Mouse (Mus musculus) myocyte (in vitro differentiated cells): ENCODE data around the gene Mcm10. TPM values are rescaled to one million over a fixed set of nuclear protein-coding genes. Genes with fewer than 3 reads are reported as not detected.

Experiments
- H3K27me3 ChIP-seq: one replicate; pipeline ENCODE4 v1.6.1; 2011; ENCODE audit not compliant: control insufficient read depth, insufficient read depth, insufficient read length
- H3K36me3 ChIP-seq: one replicate; pipeline ENCODE4 v1.6.1; 2011; ENCODE audit not compliant: control insufficient read depth, insufficient read depth
- H3K4me2 ChIP-seq: one replicate; pipeline ENCODE4 v1.6.1; 2011; ENCODE audit warnings: low read depth, control low read depth
- H3K4me3 ChIP-seq: one replicate; pipeline ENCODE4 v1.5.1; 2011; ENCODE audit warnings: mild to moderate bottlenecking, control low read depth, moderate library complexity
- H3K79me2 ChIP-seq: one replicate; pipeline ENCODE4 v1.6.1; 2011; ENCODE audit not compliant: control insufficient read depth, insufficient read depth
- H3ac ChIP-seq: one replicate; pipeline ENCODE4 v1.6.1; 2011; ENCODE audit not compliant: control insufficient read depth, insufficient read length
- CEBPB ChIP-seq: IDR thresholded peaks from 2 replicates; pipeline ENCODE4 v1.6.1; 2011; ENCODE audit warnings: mild to moderate bottlenecking, moderate library complexity; ENCODE audit not compliant: poor library complexity, insufficient read depth, severe bottlenecking
- E2F4 ChIP-seq: IDR thresholded peaks from one replicate; pipeline ENCODE4 v1.6.1; 2011; ENCODE audit warnings: mild to moderate bottlenecking, control low read depth, moderate library complexity; ENCODE audit not compliant: insufficient read depth
- MAX ChIP-seq: IDR thresholded peaks from one replicate; pipeline ENCODE4 v1.6.1; 2011; ENCODE audit warnings: low read depth, mild to moderate bottlenecking, control low read depth
- MYOD1 ChIP-seq, 3 experiments: IDR thresholded peaks; one replicate each; pipeline ENCODE4 v1.6.1; 2011; ENCODE audit warnings: control low read depth in 2 of 3, low read depth in 2 of 3, mild to moderate bottlenecking in 2 of 3, moderate library complexity in 1 of 3; ENCODE audit not compliant: insufficient read length in 2 of 3, control insufficient read depth in 1 of 3
- MYOG ChIP-seq, 3 experiments: IDR thresholded peaks; one replicate each; pipeline ENCODE4 v1.6.1; 2011; ENCODE audit warnings: control low read depth in 2 of 3, low read depth in 2 of 3, mild to moderate bottlenecking in 2 of 3; ENCODE audit not compliant: insufficient read length in 2 of 3, control insufficient read depth in 1 of 3, insufficient read depth in 1 of 3
- POLR2A ChIP-seq: IDR thresholded peaks from one replicate; pipeline ENCODE4 v1.6.1; 2011; ENCODE audit warnings: low read depth, mild to moderate bottlenecking, control low read depth, moderate library complexity; ENCODE audit not compliant: insufficient read length
- POLR2AphosphoS2 ChIP-seq: IDR thresholded peaks from one replicate; pipeline ENCODE4 v1.6.1; 2011; ENCODE audit warnings: low read depth, control low read depth; ENCODE audit not compliant: insufficient read length
- REST ChIP-seq: IDR thresholded peaks from one replicate; pipeline ENCODE4 v1.6.1; 2011; ENCODE audit warnings: mild to moderate bottlenecking, control low read depth, moderate library complexity; ENCODE audit not compliant: insufficient read depth, insufficient read length
- SRF ChIP-seq: IDR thresholded peaks from one replicate; pipeline ENCODE4 v1.6.1; 2011; ENCODE audit warnings: low read depth; ENCODE audit not compliant: control insufficient read depth, insufficient read length
- TCF12 ChIP-seq: IDR thresholded peaks from one replicate; pipeline ENCODE4 v1.6.1; 2011; ENCODE audit warnings: mild to moderate bottlenecking, control low read depth; ENCODE audit not compliant: poor library complexity, insufficient read depth, severe bottlenecking
- TCF3 ChIP-seq: IDR thresholded peaks from one replicate; pipeline ENCODE4 v1.6.1; 2011; ENCODE audit warnings: low read depth, control low read depth; ENCODE audit not compliant: insufficient read length
- USF1 ChIP-seq: IDR thresholded peaks from one replicate; pipeline ENCODE4 v1.6.1; 2011; ENCODE audit warnings: low read depth, mild to moderate bottlenecking, control low read depth, moderate library complexity
- polyA plus RNA-seq: library from polyadenylated mRNA; unstranded; fragments of >200 nt; fragmentation: generic; extraction: Trizol; gene quantifications from one replicate; pipeline ENCODE4 v1.2.1, GENCODE M21; 2012; ENCODE audit warnings: missing spikeins

Mcm10 gene
- polyA plus RNA-seq, 1 experiment, result 4.2 TPM

DNA sequence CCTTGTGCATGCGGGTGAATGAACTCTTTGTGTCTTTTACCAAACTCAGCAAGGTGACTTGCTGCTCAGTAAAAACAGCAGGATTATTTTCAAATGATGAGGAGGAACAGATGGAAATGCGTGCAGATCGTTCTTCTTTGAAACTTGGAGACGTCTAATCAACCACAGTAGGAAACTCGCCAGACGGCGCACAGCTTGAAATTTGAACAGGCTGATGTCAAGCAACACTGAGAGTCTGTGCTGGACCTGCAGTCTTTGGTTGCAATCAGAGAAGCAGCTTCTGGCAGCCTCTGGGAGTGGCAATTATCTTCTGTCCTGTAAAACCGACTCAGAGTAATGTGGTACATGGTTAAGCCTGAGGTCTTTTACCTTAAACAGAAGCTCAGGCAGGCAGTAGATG is 34.5 kb downstream of the Mcm10 start:
- Histone ChIP-seq H3K36me3 (no peaks in the 10 kb centered on the region), H3ac (no peak overlapping the region), H3K4me3 (no peak overlapping the region), H3K4me2 (no peak overlapping the region), H3K79me2 (no peaks in the 10 kb centered on the region), H3K27me3 (no peaks in the 10 kb centered on the region)
- TF ChIP-seq MAX (no peak), TCF12 (no peak), TCF3 (no peak), MYOG (IDR thresholded peaks at IDR 0.05; ENCODE audit: control insufficient read depth in 1 of 3, insufficient read depth in 1 of 3, insufficient read length in 2 of 3, low read depth in 2 of 3) (no peak), SRF (no peak), REST (no peak), E2F4 (no peak), CEBPB (no peak), USF1 (no peak), MYOD1 (IDR thresholded peaks at IDR 0.05; ENCODE audit: control insufficient read depth in 1 of 3, insufficient read length in 2 of 3, low read depth in 2 of 3) (no peak), POLR2A (no peak), POLR2AphosphoS2 (no peak)

DNA sequence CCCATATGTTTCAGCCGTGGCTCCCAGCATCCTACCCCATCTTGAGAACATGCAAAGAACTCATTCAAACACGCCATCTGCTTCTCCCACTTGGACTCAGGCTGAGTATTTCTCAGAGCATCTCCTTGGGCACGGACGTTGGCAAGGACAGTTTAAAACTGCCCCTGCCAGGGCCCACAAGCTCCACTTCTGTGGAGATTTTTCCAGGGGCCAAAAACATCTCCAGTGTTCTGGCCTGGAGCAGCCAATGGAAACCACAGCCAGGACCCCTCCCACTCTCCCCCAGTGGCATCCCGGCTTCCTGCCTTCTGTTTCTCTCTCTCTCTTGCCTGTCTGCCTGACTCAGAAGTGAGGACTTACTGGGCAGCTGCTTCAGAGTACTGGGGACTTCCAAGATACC is 36.8 kb downstream of the Mcm10 start, which contains the start of gene Ucma:
Gene Ucma (plus strand): TSS at position 316 of the 400 bp plus-strand sequence.
- Histone ChIP-seq H3ac (no peak within 1 kb of the TSS), H3K4me2 (no peak within 1 kb of the TSS), H3K36me3 (no peaks in the 10 kb centered on the region), H3K27me3 (no peaks in the 10 kb centered on the region), H3K4me3 (no peak within 1 kb of the TSS), H3K79me2 (no peaks in the 10 kb centered on the region)
- TF ChIP-seq MAX (no peak), POLR2A (no peak), MYOD1 (IDR thresholded peaks at IDR 0.05; ENCODE audit: control insufficient read depth in 1 of 3, insufficient read length in 2 of 3, low read depth in 2 of 3) (no peak), REST (no peak), USF1 (no peak), MYOG (IDR thresholded peaks at IDR 0.05; ENCODE audit: control insufficient read depth in 1 of 3, insufficient read depth in 1 of 3, insufficient read length in 2 of 3, low read depth in 2 of 3) (no peak), TCF3 (no peak), CEBPB (no peak), E2F4 (no peak), POLR2AphosphoS2 (no peak), SRF (no peak), TCF12 (no peak)

DNA sequence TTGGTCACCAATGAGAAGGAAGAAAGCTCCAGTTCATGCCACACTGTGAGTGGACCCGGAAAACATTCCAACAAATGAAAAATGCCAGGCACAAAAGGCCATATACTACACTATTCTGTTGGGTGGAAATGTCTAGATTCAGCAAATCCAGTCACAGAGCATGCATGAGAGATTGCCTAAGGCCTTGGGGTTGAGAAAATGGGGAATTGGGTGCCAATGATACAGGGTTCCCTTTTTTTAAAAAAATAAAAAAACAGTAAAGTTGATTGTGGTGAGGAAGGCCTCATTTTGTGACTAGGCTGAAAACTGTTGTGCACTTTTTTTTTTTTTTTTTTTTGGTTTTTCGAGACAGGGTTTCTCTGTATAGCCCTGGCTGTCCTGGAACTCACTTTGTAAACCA is 43.5 kb downstream of the Mcm10 start:
- no peak overlapping the region for H3K4me2 ChIP-seq
- no peak for TF ChIP-seq SRF
- no peak for TF ChIP-seq CEBPB
- no peak for TF ChIP-seq REST
- TF ChIP-seq USF1, result no peak
- no peak for TF ChIP-seq MAX
- TF ChIP-seq TCF3, result no peak
- TF ChIP-seq POLR2A, result no peak
- TF ChIP-seq E2F4, result no peak
- TF ChIP-seq POLR2AphosphoS2, result no peak
- no peak for TF ChIP-seq MYOD1 (IDR thresholded peaks at IDR 0.05; ENCODE audit: control insufficient read depth in 1 of 3, insufficient read length in 2 of 3, low read depth in 2 of 3)
- TF ChIP-seq TCF12, result no peak
- no peak for TF ChIP-seq MYOG (IDR thresholded peaks at IDR 0.05; ENCODE audit: control insufficient read depth in 1 of 3, insufficient read depth in 1 of 3, insufficient read length in 2 of 3, low read depth in 2 of 3)
- H3K27me3 ChIP-seq, result no peaks in the 10 kb centered on the region
- no peak overlapping the region for H3ac ChIP-seq
- H3K36me3 ChIP-seq, result no peaks in the 10 kb centered on the region
- H3K4me3 ChIP-seq, result no peak overlapping the region
- no peaks in the 10 kb centered on the region for H3K79me2 ChIP-seq

DNA sequence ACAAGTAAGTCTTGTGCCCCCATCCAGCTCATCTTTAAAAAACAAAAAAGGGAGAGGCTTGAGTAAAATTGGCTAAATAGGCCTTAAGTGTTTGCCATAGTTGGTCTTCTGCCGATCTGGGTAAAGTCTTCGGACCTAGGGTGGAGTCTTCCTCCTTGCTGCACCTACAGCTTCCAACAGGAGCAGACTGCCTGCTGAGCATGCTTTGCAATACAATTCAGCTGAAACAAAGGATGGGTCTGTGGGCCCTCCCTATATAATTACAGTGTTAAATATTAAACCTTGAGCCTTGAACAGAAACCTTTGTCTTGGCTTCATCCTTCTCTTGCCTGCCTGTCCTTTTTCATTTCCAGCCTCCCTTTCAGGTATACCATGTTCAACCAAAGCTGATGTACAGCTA is 44.8 kb downstream of the Mcm10 start:
- no peaks in the 10 kb centered on the region for H3K27me3 ChIP-seq
- H3K4me3 ChIP-seq, result no peak overlapping the region
- H3ac ChIP-seq, result no peak overlapping the region
- H3K36me3 ChIP-seq, result no peaks in the 10 kb centered on the region
- TF ChIP-seq MAX (no peak), TCF3 (no peak)
- H3K4me2 ChIP-seq, result no peak overlapping the region
- no peaks in the 10 kb centered on the region for H3K79me2 ChIP-seq

DNA sequence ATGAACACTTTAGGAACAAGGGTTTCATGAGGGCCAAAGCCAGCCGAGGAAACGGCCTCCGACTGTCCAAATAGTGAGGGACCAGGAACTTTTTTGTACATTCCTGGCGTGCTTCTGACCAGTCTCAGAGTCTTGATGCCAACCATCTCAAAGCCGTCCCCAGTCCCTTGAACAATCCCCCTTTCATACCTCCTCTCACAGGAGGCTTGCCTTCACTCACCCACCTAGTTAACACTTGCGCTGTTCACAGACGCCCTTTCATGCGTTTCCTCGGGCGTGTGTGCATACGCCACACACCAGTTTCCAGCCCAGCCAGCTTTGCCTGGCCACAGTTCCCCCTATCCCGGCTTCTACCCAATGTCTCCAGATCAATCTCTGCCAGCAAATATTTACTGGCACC is 54.6 kb downstream of the Mcm10 start:
- no peak overlapping the region for H3K4me3 ChIP-seq
- no peaks in the 10 kb centered on the region for H3K36me3 ChIP-seq
- H3K4me2 ChIP-seq, result no peak overlapping the region
- no peak overlapping the region for H3ac ChIP-seq
- H3K27me3 ChIP-seq, result no peaks in the 10 kb centered on the region
- no peak for TF ChIP-seq E2F4
- no peak for TF ChIP-seq USF1
- TF ChIP-seq TCF3, result no peak
- no peak for TF ChIP-seq SRF
- no peak for TF ChIP-seq POLR2A
- TF ChIP-seq MYOD1 (IDR thresholded peaks at IDR 0.05; ENCODE audit: control insufficient read depth in 1 of 3, insufficient read length in 2 of 3, low read depth in 2 of 3), result no peak
- no peaks in the 10 kb centered on the region for H3K79me2 ChIP-seq
